Mouse (Mus musculus) hindbrain, postnatal 0 days (tissue): ENCODE data around the gene Rln3. TPM values are rescaled to one million over a fixed set of nuclear protein-coding genes. Genes with fewer than 3 reads are reported as not detected.

Source experiments
- ATAC-seq: fragments of 200-750 bp; cut with Nextera tagmentation; 2 replicates; pipeline ENCODE4 v1.8.0; 2017; ENCODE audit warnings: mild to moderate bottlenecking, moderate TSS enrichment, moderate library complexity
- DNase-seq: peaks from one replicate; pipeline ENCODE4 v3.0.0-alpha.2; 2015; ENCODE audit warnings: low spot score
- H3K27ac ChIP-seq: fragments of 300-500 bp; sonication (generic); 2 replicates; pipeline ENCODE4 v1.5.1; 2014; ENCODE audit warnings: mild to moderate bottlenecking
- H3K27me3 ChIP-seq: fragments of 300-500 bp; sonication (generic); 2 replicates; pipeline ENCODE4 v1.6.1; 2014; ENCODE audit warnings: low read length, mixed read lengths; ENCODE audit not compliant: insufficient read depth
- H3K36me3 ChIP-seq: fragments of 300-500 bp; sonication (generic); 2 replicates; pipeline ENCODE4 v1.6.1; 2014; ENCODE audit warnings: low read length, mixed read lengths; ENCODE audit not compliant: insufficient read depth
- H3K4me1 ChIP-seq: fragments of 300-500 bp; sonication (generic); 2 replicates; pipeline ENCODE4 v1.6.1; 2014; ENCODE audit warnings: antibody characterized with exemption, low read length, mixed read lengths; ENCODE audit not compliant: insufficient read depth
- H3K4me2 ChIP-seq: fragments of 300-500 bp; sonication (generic); 2 replicates; pipeline ENCODE4 v1.6.1; 2014; ENCODE audit warnings: low read depth, mild to moderate bottlenecking, low read length, moderate library complexity, mixed read lengths
- H3K4me3 ChIP-seq: fragments of 300-500 bp; sonication (generic); 2 replicates; pipeline ENCODE4 v1.5.1; 2014; ENCODE audit warnings: low read length
- H3K9ac ChIP-seq: fragments of 300-500 bp; sonication (generic); replicated peaks from 2 replicates; pipeline ENCODE4 v1.6.1; 2014; ENCODE audit warnings: mild to moderate bottlenecking, low read length, moderate library complexity, mixed read lengths
- H3K9me3 ChIP-seq: fragments of 300-500 bp; sonication (generic); 2 replicates; pipeline ENCODE4 v1.6.1; 2016; ENCODE audit warnings: low read length, mixed read lengths
- CTCF ChIP-seq: IDR thresholded peaks from 2 replicates; pipeline ENCODE4 v1.5.1; 2016; ENCODE audit warnings: antibody characterized with exemption, control low read depth, low read depth
- WGBS: fragments of 180-500 bp; shearing (Covaris S2); extraction: QIAGEN DNeasy Blood & Tissue Kit; methylation state at CpG from one replicate; pipeline ENCODE4 v1.1.7; 2014; 5-methylcytosine and 5-hydroxymethylcytosine counted together
- polyA plus RNA-seq: library from polyadenylated mRNA; unstranded; fragments of >200 nt; fragmentation: Nextera tagmentation; extraction: Ambion mirVana; gene quantifications from 2 replicates; pipeline ENCODE4 v1.2.1, GENCODE M21; 2015
- total RNA-seq: library from RNA; depleted of rRNA; stranded (reverse); fragments of >200 nt; gene quantifications from 2 replicates; pipeline ENCODE4 v1.2.3, GENCODE M21; 2014

The Rln3 gene
- total and polyA plus RNA-seq, 2 experiments from 2014 or later = 6.6 to 18.8 TPM

- DNase-seq = no peak
- no peak overlapping the region for H3K4me3 ChIP-seq
- no peak for ATAC-seq
- no peaks in the 10 kb centered on the region for H3K27me3 ChIP-seq
- peaks cover 33% of the 10 kb centered on the region for H3K4me1 ChIP-seq
- H3K9me3 ChIP-seq = no peaks in the 10 kb centered on the region
- H3K27ac ChIP-seq = peak overlapping the region; percentile 65
- TF ChIP-seq CTCF = no peak
- no peak overlapping the region for H3K9ac ChIP-seq
- no peak overlapping the region for H3K4me2 ChIP-seq
- H3K36me3 ChIP-seq = 0 out of 2 replicates have a peak, but pooled peaks cover 10% of the 10 kb centered on the region
- WGBS = 81% methylated on average over 5 of the region's 5 CpGs
These were observed 25.4 kb upstream of the Rln3 start for GRCm38 (mm10) chr8:84070241-84070640.

- 43% methylated on average over 2 of the region's 2 CpGs for WGBS
- 0 out of 2 replicates have a peak, but pooled peaks cover 7% of the 10 kb centered on the region for H3K36me3 ChIP-seq
- no peak overlapping the region for H3K4me3 ChIP-seq
- peaks cover 33% of the 10 kb centered on the region for H3K4me1 ChIP-seq
- no peaks in the 10 kb centered on the region for H3K9me3 ChIP-seq
- ATAC-seq (no peak), DNase-seq (peak; percentile 43)
- no peaks in the 10 kb centered on the region for H3K27me3 ChIP-seq
- H3K27ac ChIP-seq = peak overlapping the region; percentile 65
- no peak overlapping the region for H3K9ac ChIP-seq
- H3K4me2 ChIP-seq = no peak overlapping the region
- no peak for TF ChIP-seq CTCF
These were observed 24.9 kb upstream of the Rln3 start for GRCm38 (mm10) chr8:84069750-84070149.

GRCm38 (mm10) chr8:84069169-84069568 is 24.4 kb upstream of the Rln3 start:
- no peaks in the 10 kb centered on the region for H3K27me3 ChIP-seq
- H3K36me3 ChIP-seq = 0 out of 2 replicates have a peak, but pooled peaks cover 3% of the 10 kb centered on the region
- H3K4me2 ChIP-seq = no peak overlapping the region
- H3K9ac ChIP-seq = no peak overlapping the region
- ATAC-seq = no peak
- peaks cover 33% of the 10 kb centered on the region for H3K4me1 ChIP-seq
- no peaks in the 10 kb centered on the region for H3K9me3 ChIP-seq
- H3K27ac ChIP-seq = peak overlapping the region; percentile 65; the same call in 1 of the 2 replicates
- no peak for TF ChIP-seq CTCF
- no peak overlapping the region for H3K4me3 ChIP-seq
- DNase-seq = no peak
- WGBS = 21% methylated on average over 1 of the region's 1 CpGs

GRCm38 (mm10) chr8:84068316-84069035 is 23.7 kb upstream of the Rln3 start:
- no peak for TF ChIP-seq CTCF
- Histone ChIP-seq H3K4me1 (peaks cover 33% of the 10 kb centered on the region), H3K27ac (no peak overlapping the region), H3K27me3 (no peaks in the 10 kb centered on the region), H3K4me2 (peak overlapping the region; percentile 48), H3K9ac (no peak overlapping the region), H3K4me3 (no peak overlapping the region), H3K36me3 (no peaks in the 10 kb centered on the region), H3K9me3 (no peaks in the 10 kb centered on the region)
- no peak for ATAC-seq
- no peak for DNase-seq
- 72% methylated on average over 12 of the region's 12 CpGs for WGBS

- no peak for DNase-seq
- ATAC-seq = no peak
- Histone ChIP-seq H3K27me3 (no peaks in the 10 kb centered on the region), H3K4me1 (peaks cover 33% of the 10 kb centered on the region), H3K4me3 (peak overlapping the region; percentile 93), H3K4me2 (peak overlapping the region; percentile 48), H3K9ac (peak overlapping the region; percentile 87; the same call in 1 of the 2 replicates), H3K36me3 (no peaks in the 10 kb centered on the region), H3K27ac (no peak overlapping the region), H3K9me3 (no peaks in the 10 kb centered on the region)
- WGBS = 82% methylated on average over 7 of the region's 7 CpGs
- TF ChIP-seq CTCF = no peak
These were observed 23.1 kb upstream of the Rln3 start for GRCm38 (mm10) chr8:84067911-84068310.

GRCm38 (mm10) chr8:84067047-84067573 is 22.3 kb upstream of the Rln3 start:
- WGBS = under 1% methylated on average over 56 of the region's 58 CpGs

More at GRCm38 (mm10) chr8:84067047-84067573, 22.3 kb upstream of the Rln3 start:
- no peaks in the 10 kb centered on the region for H3K36me3 ChIP-seq
- peak overlapping the region; percentile 96 for H3K27ac ChIP-seq
- H3K27me3 ChIP-seq = no peaks in the 10 kb centered on the region
- H3K9ac ChIP-seq = peak overlapping the region; percentile 87
- H3K4me1 ChIP-seq = peaks cover 28% of the 10 kb centered on the region
- DNase-seq (peak; percentile 93), ATAC-seq (peak; percentile 77)
- no peaks in the 10 kb centered on the region for H3K9me3 ChIP-seq
- H3K4me3 ChIP-seq = peak overlapping the region; percentile 93
- TF ChIP-seq CTCF = no peak
- peak overlapping the region; percentile 48 for H3K4me2 ChIP-seq
